Mouse (Mus musculus) CH12.LX (cell line): ENCODE results near the gene Wsb2. TPM values are rescaled to one million over a fixed set of nuclear protein-coding genes. Genes with fewer than 3 reads are reported as not detected.

ENCODE experiments used
- DNase-seq: peaks from one replicate; pipeline ENCODE4 v3.0.0-alpha.2; 2013; ENCODE audit errors: extremely low read depth
- H3K27ac ChIP-seq: 2 replicates; pipeline ENCODE4 v1.5.1; 2012; ENCODE audit warnings: low read depth, mild to moderate bottlenecking, control low read depth, moderate library complexity; ENCODE audit not compliant: insufficient read depth
- H3K27me3 ChIP-seq: replicated peaks from 2 replicates; pipeline ENCODE3; 2012; ENCODE audit warnings: inconsistent platforms
- H3K36me3 ChIP-seq, 2 experiments: replicated peaks in 1 of 2; 2 replicates each; pipeline versions ENCODE3 to v1.6.1; 2012; ENCODE audit warnings: inconsistent platforms in 1 of 2, low read length in 1 of 2, mild to moderate bottlenecking in 1 of 2, mixed read lengths in 1 of 2, moderate library complexity in 1 of 2; ENCODE audit not compliant: control insufficient read depth in 1 of 2, insufficient read depth in 1 of 2
- H3K4me1 ChIP-seq, 2 experiments: 2 replicates each; pipeline ENCODE4 v1.6.1; 2012; ENCODE audit warnings: inconsistent platforms in 1 of 2, moderate library complexity in 1 of 2; ENCODE audit not compliant: insufficient read depth in 2 of 2, control insufficient read depth in 1 of 2
- H3K4me2 ChIP-seq: 2 replicates; pipeline ENCODE4 v1.6.1; 2012; ENCODE audit warnings: low read depth, mild to moderate bottlenecking, control low read depth; ENCODE audit not compliant: poor library complexity, insufficient read depth, severe bottlenecking
- H3K4me3 ChIP-seq, 3 experiments: fragments of 150-350 bp in 1 of 3; sonication (generic) in 1 of 3; replicated peaks in 1 of 3; 2 replicates each; pipeline versions ENCODE3 to v1.5.1; 2011 to 2012; ENCODE audit warnings: low read depth in 2 of 3, low read length in 2 of 3, mild to moderate bottlenecking in 2 of 3, moderate library complexity in 2 of 3, control low read depth in 1 of 3, improper control_type of control experiment in 1 of 3, inconsistent platforms in 1 of 3, mixed read lengths in 1 of 3; ENCODE audit not compliant: poor library complexity in 1 of 3
- H3K79me2 ChIP-seq: replicated peaks from 2 replicates; pipeline ENCODE4 v1.6.1; 2012; ENCODE audit warnings: mild to moderate bottlenecking, moderate library complexity; ENCODE audit not compliant: control insufficient read depth, poor library complexity, insufficient read depth, severe bottlenecking; ENCODE audit errors: extremely low read depth
- H3K9ac ChIP-seq: 2 replicates; pipeline ENCODE4 v1.6.1; 2012; ENCODE audit warnings: low read depth, mild to moderate bottlenecking, control low read depth, moderate library complexity; ENCODE audit not compliant: insufficient read depth
- H3K9me3 ChIP-seq: replicated peaks from 2 replicates; pipeline ENCODE3; 2012; ENCODE audit warnings: low read length, inconsistent platforms, mixed read lengths
- CHD1 ChIP-seq: IDR thresholded peaks from 2 replicates; pipeline ENCODE4 v1.6.1; 2012; ENCODE audit warnings: low read depth, low read length, improper control_type of control experiment, inconsistent platforms
- CHD2 ChIP-seq: IDR thresholded peaks from 2 replicates; pipeline ENCODE4 v1.6.1; 2011; ENCODE audit warnings: low read length, improper control_type of control experiment
- E2F4 ChIP-seq: IDR thresholded peaks from 2 replicates; pipeline ENCODE4 v1.6.1; 2011; ENCODE audit warnings: low read depth, low read length, improper control_type of control experiment; ENCODE audit not compliant: insufficient replicate concordance
- ELF1 ChIP-seq: IDR thresholded peaks from 2 replicates; pipeline ENCODE4 v1.6.1; 2014; ENCODE audit warnings: low read depth, mild to moderate bottlenecking, inconsistent platforms, low read length, improper control_type of control experiment
- EP300 ChIP-seq: IDR thresholded peaks from 2 replicates; pipeline ENCODE4 v1.6.1; 2011; ENCODE audit warnings: low read length, improper control_type of control experiment
- HCFC1 ChIP-seq: IDR thresholded peaks from 2 replicates; pipeline ENCODE4 v1.6.1; 2012; ENCODE audit warnings: low read depth, mild to moderate bottlenecking, inconsistent platforms, low read length, improper control_type of control experiment
- MAFK ChIP-seq: IDR thresholded peaks from 2 replicates; pipeline ENCODE4 v1.6.1; 2011; ENCODE audit warnings: low read length, improper control_type of control experiment; ENCODE audit not compliant: insufficient replicate concordance
- MEF2A ChIP-seq: IDR thresholded peaks from 2 replicates; pipeline ENCODE4 v1.6.1; 2014; ENCODE audit warnings: low read depth, mild to moderate bottlenecking, inconsistent platforms, low read length, improper control_type of control experiment, borderline replicate concordance
- MYC ChIP-seq: IDR thresholded peaks from 2 replicates; pipeline ENCODE4 v1.6.1; 2011; ENCODE audit warnings: low read depth, mild to moderate bottlenecking, improper control_type of control experiment, low read length
- NRF1 ChIP-seq: IDR thresholded peaks from 2 replicates; pipeline ENCODE4 v1.6.1; 2014; ENCODE audit warnings: low read depth, mild to moderate bottlenecking, inconsistent platforms, low read length, improper control_type of control experiment, moderate library complexity
- POLR2A ChIP-seq: IDR thresholded peaks from 2 replicates; pipeline ENCODE4 v1.6.1; 2011; ENCODE audit warnings: low read depth, mild to moderate bottlenecking, improper control_type of control experiment, low read length
- RAD21 ChIP-seq: IDR thresholded peaks from 2 replicates; pipeline ENCODE4 v1.6.1; 2011; ENCODE audit warnings: low read depth, mild to moderate bottlenecking, low read length, improper control_type of control experiment, moderate library complexity
- SMC3 ChIP-seq: IDR thresholded peaks from 2 replicates; pipeline ENCODE4 v1.6.1; 2011; ENCODE audit warnings: low read depth, low read length, improper control_type of control experiment
- TBP ChIP-seq: conservative IDR thresholded peaks from 2 replicates; pipeline ENCODE4 v1.6.1; 2011; ENCODE audit warnings: low read depth, low read length, improper control_type of control experiment
- TCF12 ChIP-seq: IDR thresholded peaks from 2 replicates; pipeline ENCODE4 v1.6.1; 2014; ENCODE audit warnings: low read depth, mild to moderate bottlenecking, inconsistent platforms, low read length, improper control_type of control experiment
- USF2 ChIP-seq: conservative IDR thresholded peaks from 2 replicates; pipeline ENCODE4 v1.6.1; 2011; ENCODE audit warnings: low read depth, low read length, improper control_type of control experiment
- ZC3H11A ChIP-seq: IDR thresholded peaks from 2 replicates; pipeline ENCODE4 v1.6.1; 2012; ENCODE audit warnings: low read depth, mild to moderate bottlenecking, inconsistent platforms, low read length, improper control_type of control experiment
- ZMIZ1 ChIP-seq: IDR thresholded peaks from 2 replicates; pipeline ENCODE4 v1.6.1; 2012; ENCODE audit warnings: low read depth, mild to moderate bottlenecking, inconsistent platforms, low read length, improper control_type of control experiment
- ZNF384 ChIP-seq: IDR thresholded peaks from 2 replicates; pipeline ENCODE4 v1.6.1; 2012; ENCODE audit warnings: low read depth, low read length, improper control_type of control experiment, inconsistent platforms
- dilution Hi-C: fragments of 300-500 bp; cut with MboI; formaldehyde crosslinking; loops from 2 replicates; pipeline ENCODE4 v1.14.3; 2020; ENCODE audit warnings: low sequenced_read_pairs; ENCODE audit not compliant: extremely low pct_unique_long_range_greater_than_20kb, extremely low pct_ligation_motif_present
- in situ Hi-C: fragments of 300-500 bp; cut with MboI; formaldehyde crosslinking; loops from 3 replicates; pipeline ENCODE4 v1.14.3; 2019; ENCODE audit warnings: low sequenced_read_pairs, low pct_ligation_motif_present, low pct_unique_long_range_greater_than_20kb, mixed read lengths
- polyA plus RNA-seq: library from polyadenylated mRNA; unstranded; fragments of >175 nt; gene quantifications from 2 replicates; pipeline ENCODE4 v1.2.1, GENCODE M21; 2012; ENCODE audit warnings: low read depth; ENCODE audit not compliant: insufficient read length
- total RNA-seq, 2 experiments: library from RNA; depleted of rRNA; stranded (reverse); fragments of 300-350 nt in 1 of 2; fragments of >200 nt in 1 of 2; gene quantifications; 2 replicates each; pipeline ENCODE4 v1.2.3; 2012 to 2014

Wsb2 gene
- total and polyA plus RNA-seq, 3 experiments: 36.1 to 44.2 (median 41.7) TPM

GRCm38 (mm10) chr5:117345432-117345976 lies 11.6 kb upstream of the Wsb2 start:
- TF ChIP-seq E2F4: no peak
- TF ChIP-seq ZC3H11A: no peak
- no peak for TF ChIP-seq NRF1
- no peak for TF ChIP-seq TBP
- Histone ChIP-seq H3K4me3 (no peak overlapping the region), H3K4me2 (no peak overlapping the region), H3K27ac (no peak overlapping the region), H3K27me3 (no peaks in the 10 kb centered on the region), H3K9ac (no peak overlapping the region), H3K9me3 (no peaks in the 10 kb centered on the region), H3K79me2 (no peaks in the 10 kb centered on the region), H3K36me3 (peaks cover 2 to 6% of the 10 kb centered on the region in 2 experiments), H3K4me1 (peaks cover 0 to 18% of the 10 kb centered on the region in 2 experiments; a peak in 3 of 4 replicates)
- in situ Hi-C loops (no loop called here), dilution Hi-C loops (no loop called here)
- DNase-seq: no peak

- H3K4me2 ChIP-seq: no peak overlapping the region
- no peak overlapping the region for H3K27ac ChIP-seq
- H3K27me3 ChIP-seq: no peaks in the 10 kb centered on the region
- DNase-seq: no peak
- H3K9ac ChIP-seq: no peak overlapping the region
- no peak for TF ChIP-seq TCF12
- TF ChIP-seq ELF1: no peak
- peaks cover 0 to 18% of the 10 kb centered on the region in 2 experiments; a peak in 3 of 4 replicates for H3K4me1 ChIP-seq
- H3K9me3 ChIP-seq: no peaks in the 10 kb centered on the region
- no peak overlapping the region for H3K4me3 ChIP-seq
- H3K36me3 ChIP-seq: peaks cover 2 to 5% of the 10 kb centered on the region in 2 experiments
- in situ Hi-C loops (no loop called here), dilution Hi-C loops (no loop called here)
- H3K79me2 ChIP-seq: no peaks in the 10 kb centered on the region
Measured at GRCm38 (mm10) chr5:117346281-117346680, 10.8 kb upstream of the Wsb2 start.

GRCm38 (mm10) chr5:117347011-117347410 lies 10.1 kb upstream of the Wsb2 start:
- Histone ChIP-seq H3K4me2 (no peak overlapping the region), H3K9me3 (no peaks in the 10 kb centered on the region), H3K4me3 (no peak overlapping the region), H3K27ac (no peak overlapping the region), H3K9ac (no peak overlapping the region), H3K79me2 (no peaks in the 10 kb centered on the region), H3K36me3 (peaks cover 2 to 5% of the 10 kb centered on the region in 2 experiments), H3K4me1 (peaks cover 0 to 18% of the 10 kb centered on the region in 2 experiments; a peak in 3 of 4 replicates), H3K27me3 (no peaks in the 10 kb centered on the region)
- dilution Hi-C loops (no loop called here), in situ Hi-C loops (no loop called here)
- TF ChIP-seq MYC (no peak), ZC3H11A (no peak), USF2 (no peak), TBP (no peak), SMC3 (no peak), ZMIZ1 (no peak), MEF2A (no peak), RAD21 (no peak), MAFK (no peak), HCFC1 (no peak), EP300 (no peak), CHD2 (no peak), CHD1 (no peak), POLR2A (no peak), ZNF384 (no peak)
- no peak for DNase-seq
